Comparison of ENCODE assay signal across 8 mouse cellular contexts in genomic region chr13:95324626-95325079, GRCm38 (mm10). TPM values are rescaled to one million over a fixed set of nuclear protein-coding genes. Genes with fewer than 3 reads are reported as not detected.
DNase-seq lines count a peak whose midpoint lies in the region; ATAC-seq and TF ChIP-seq lines count a peak whose summit lies in the region.

No protein-coding gene starts in this region.

- H3K9me3 ChIP-seq in E14TG2a.4 (ENCODE audit: low read length): no peaks in the 10 kb centered on the region
- H3K9me3 ChIP-seq in hindbrain, embryonic 12.5 days (replicated peaks): no peaks in the 10 kb centered on the region

- no peak for TF ChIP-seq CTCF in E14TG2a.4 (conservative IDR thresholded peaks at IDR 0.05; ENCODE audit: low read length)
- no peak for TF ChIP-seq CTCF in cortical plate, adult 2 months (IDR thresholded peaks at IDR 0.05; ENCODE audit: extremely low read depth, insufficient read depth, low read length)

- no peaks in the 10 kb centered on the region for H3K36me3 ChIP-seq in E14TG2a.4 (ENCODE audit: insufficient read depth, low read length)
- no peaks in the 10 kb centered on the region for H3K36me3 ChIP-seq in hindbrain, embryonic 12.5 days

- H3K9ac ChIP-seq in hindbrain, embryonic 12.5 days: peak overlapping the region; percentile 96

- peak overlapping the region; percentile 76 for H3K4me2 ChIP-seq in hindbrain, embryonic 12.5 days (replicated peaks)

- peaks cover 49% of the 10 kb centered on the region for H3K4me1 ChIP-seq in E14TG2a.4 (replicated peaks; ENCODE audit: low read depth, low read length)
- H3K4me1 ChIP-seq in cortical plate, adult 2 months (ENCODE audit: control insufficient read depth, insufficient read depth, low read length): peaks cover 3% of the 10 kb centered on the region; the same call in 1 of the 2 replicates
- H3K4me1 ChIP-seq in hindbrain, embryonic 12.5 days: peaks cover 28% of the 10 kb centered on the region

- DNase-seq in layer of hippocampus, adult 18-20 months (ENCODE audit: low spot score in 2 of 2): peak; percentile 22 to 67
- no peak for DNase-seq in layer of hippocampus, adult 9-10 months (ENCODE audit: low spot score)
- no peak for DNase-seq in gastrocnemius, postnatal 10 days

- H3K27ac ChIP-seq in cortical plate, adult 2 months (ENCODE audit: insufficient read depth, low read length): peak overlapping the region; percentile 20
- peak overlapping the region; percentile 96 for H3K27ac ChIP-seq in hindbrain, embryonic 12.5 days

- WGBS in hindbrain, embryonic 12.5 days: under 1% methylated on average over 22 of the region's 22 CpGs

- peak; percentile 28; the same call in 1 of the 2 replicates for TF ChIP-seq POLR2A in cortical plate, adult 2 months (IDR thresholded peaks at IDR 0.05; ENCODE audit: extremely low read depth, insufficient read depth, low read length)

- peak; percentile 42 for ATAC-seq in hindbrain, embryonic 12.5 days (ENCODE audit: low FRiP score)
- ATAC-seq in megakaryocyte-erythroid progenitor cell, adult 5-6 weeks (replicated peaks; ENCODE audit: low FRiP score, low TSS enrichment, poor library complexity, severe bottlenecking): peak; percentile 47
- no peak for ATAC-seq in monocyte, adult 5-6 weeks (replicated peaks; ENCODE audit: insufficient number of reproducible peaks, low FRiP score, low TSS enrichment, poor library complexity, severe bottlenecking)

- H3K4me3 ChIP-seq in E14TG2a.4 (replicated peaks; ENCODE audit: low read length): peak overlapping the region; percentile 82
- peak overlapping the region; percentile 71 for H3K4me3 ChIP-seq in cortical plate, adult 2 months (ENCODE audit: insufficient read depth, low read length)
- peak overlapping the region; percentile 77 for H3K4me3 ChIP-seq in hindbrain, embryonic 12.5 days

- H3K27me3 ChIP-seq in E14TG2a.4 (ENCODE audit: insufficient read depth, low read length): no peaks in the 10 kb centered on the region
- no peaks in the 10 kb centered on the region for H3K27me3 ChIP-seq in hindbrain, embryonic 12.5 days

RNA-seq across cellular contexts. Expression of gene Zbed3, which starts 1.2 kb away (rescaled TPM):
- total RNA-seq in layer of hippocampus, adult 18-20 months (2021): 10 to 100 TPM; 11.7 to 13.3 TPM
- 19.5 and 19.8 TPM in 2 replicates for polyA plus RNA-seq in cortical plate, adult 2 months (2012; rRNA removed)
- polyA plus RNA-seq in hindbrain, embryonic 12.5 days (2016; fragmentation: Nextera tagmentation; extraction: Ambion mirVana): 67.7 and 74.5 TPM in 2 replicates
- total RNA-seq in megakaryocyte-erythroid progenitor cell, adult 5-6 weeks (2014; fragmentation: Nextera tagmentation): 13.3 and 15.1 TPM in 2 replicates
- 0.76 and 2.6 TPM in 2 replicates for total RNA-seq in megakaryocyte-erythroid progenitor cell, adult 5-6 weeks (2017)
- 10 to 100 TPM; 15.1 to 15.6 TPM for total RNA-seq in gastrocnemius, postnatal 10 days (2021)
- 1.9 to 6.5 TPM (median 4.9 TPM) in 3 replicates for total RNA-seq in monocyte, adult 5-6 weeks (2017)

RNA-seq across cellular contexts. Expression of gene Aggf1, which starts 50.5 kb away (rescaled TPM):
- total RNA-seq in layer of hippocampus, adult 18-20 months (2021): 10 to 100 TPM; 50.4 to 52.2 TPM
- polyA plus RNA-seq in cortical plate, adult 2 months (2012; rRNA removed): 36.5 and 39.4 TPM in 2 replicates
- 51.3 and 52.8 TPM in 2 replicates for polyA plus RNA-seq in hindbrain, embryonic 12.5 days (2016; fragmentation: Nextera tagmentation; extraction: Ambion mirVana)
- total RNA-seq in megakaryocyte-erythroid progenitor cell, adult 5-6 weeks (2014; fragmentation: Nextera tagmentation): 53.1 and 58.0 TPM in 2 replicates
- total RNA-seq in megakaryocyte-erythroid progenitor cell, adult 5-6 weeks (2017): 69.0 and 72.8 TPM in 2 replicates
- 10 to 100 TPM; 17.2 to 18.0 TPM for total RNA-seq in gastrocnemius, postnatal 10 days (2021)
- total RNA-seq in monocyte, adult 5-6 weeks (2017): 54.7 to 66.6 TPM (median 55.3 TPM) in 3 replicates

Comparison
In these comparisons a context has a peak if more than half of its experiments do, and no peak if none do; other contexts are left out.
1. DNase-seq: peak in layer of hippocampus, adult 18-20 months (2 of 2); none in layer of hippocampus, adult 9-10 months (single experiment) and gastrocnemius, postnatal 10 days (single experiment).
2. Peak in every context shown above with its lines, with median percentiles within 50 percentile points of each other: H3K4me3 ChIP-seq.